22 mouse cellular contexts compared by ENCODE assay signal in the genomic region with DNA sequence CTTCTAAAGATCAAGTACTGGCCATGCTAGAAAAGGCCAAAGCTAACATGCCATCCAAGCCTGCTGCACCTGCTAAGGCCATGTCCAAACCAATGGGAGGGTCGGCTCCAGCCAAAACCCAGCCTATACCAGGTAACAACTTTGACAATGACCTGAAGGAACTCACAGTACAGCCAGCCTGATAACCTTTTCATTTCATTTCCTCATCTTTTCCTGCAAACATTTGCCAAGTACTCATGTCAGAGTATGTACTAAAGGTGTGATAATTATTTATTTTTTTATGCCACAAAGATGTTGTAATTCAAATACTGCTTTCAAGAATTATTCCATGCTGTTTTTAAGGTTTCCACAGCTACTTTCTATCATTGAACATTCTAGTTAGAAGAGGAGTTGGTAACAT. TPM values are rescaled to one million over a fixed set of nuclear protein-coding genes. Genes with fewer than 3 reads are reported as not detected.
"Had no signal": no experiment of that assay in that cellular context is flagged by ENCODE, and none has a peak within 500 bp of the region (broad histone marks: within the 10 kb centered on the region; RNA-seq: fewer than 3 reads in every experiment).

No protein-coding gene starts in this region.

- H3K4me2 ChIP-seq: liver, embryonic 11.5 days; liver, embryonic 13.5 days; liver, embryonic 15.5 days; lung, embryonic 15.5 days; midbrain, embryonic 12.5 days; neural tube, embryonic 13.5 days; neural tube, embryonic 15.5 days had no signal

- H3K4me1 ChIP-seq: liver, embryonic 13.5 days; liver, embryonic 15.5 days; lung, embryonic 15.5 days; midbrain, embryonic 10.5 days; midbrain, embryonic 12.5 days; neural tube, embryonic 13.5 days; neural tube, embryonic 15.5 days had no signal

- DNase-seq: liver; liver, embryonic 13.5 days; liver, postnatal 0 days; midbrain, embryonic 14.5 days; retina, postnatal 1 day; right cerebral cortex, adult 18-20 months; right cerebral cortex, postnatal 25 days; right cerebral cortex, postnatal 4 days; spleen, adult 18-20 months; thymus, adult 2 months; thymus, postnatal 25 days; thymus, postnatal 4 days had no signal

- H3K9ac ChIP-seq: liver, embryonic 13.5 days; liver, embryonic 15.5 days; liver, postnatal 0 days; lung, embryonic 15.5 days; midbrain, embryonic 12.5 days; neural tube, embryonic 13.5 days; neural tube, embryonic 15.5 days had no signal

- H3K4me3 ChIP-seq: liver, embryonic 13.5 days; liver, embryonic 15.5 days; lung, embryonic 15.5 days; midbrain, embryonic 10.5 days; midbrain, embryonic 12.5 days; myocyte; neural tube, embryonic 13.5 days; neural tube, embryonic 15.5 days had no signal

- H3K9me3 ChIP-seq: liver, embryonic 13.5 days; liver, embryonic 15.5 days; lung, embryonic 15.5 days; midbrain, embryonic 10.5 days; midbrain, embryonic 12.5 days; neural tube, embryonic 13.5 days; neural tube, embryonic 15.5 days had no signal

- H3K27me3 ChIP-seq: liver, embryonic 13.5 days; liver, embryonic 15.5 days; lung, embryonic 15.5 days; midbrain, embryonic 12.5 days; neural tube, embryonic 13.5 days; neural tube, embryonic 15.5 days had no signal

- ATAC-seq: liver, postnatal 0 days; midbrain, embryonic 16.5 days had no signal

- H3K27ac ChIP-seq: liver, embryonic 13.5 days; liver, embryonic 15.5 days; lung, embryonic 15.5 days; midbrain, embryonic 10.5 days; midbrain, embryonic 12.5 days; neural tube, embryonic 13.5 days; neural tube, embryonic 15.5 days had no signal

RNA-seq across cellular contexts. Expression of gene F2, which starts 50.0 kb away (rescaled TPM):
- total RNA-seq: megakaryocyte, adult 5-6 weeks had no signal
- polyA plus RNA-seq: midbrain, embryonic 12.5 days had no signal
